Mouse (Mus musculus): Measurements from ENCODE around the gene Hykk. TPM values are rescaled to one million over a fixed set of nuclear protein-coding genes. Genes with fewer than 3 reads are reported as not detected.
"Not testable (repeated sequence)": the region's sequence is repeated elsewhere in the genome, so short reads cannot be mapped to it uniquely, and the experiment has no call there.

Hykk gene
- total RNA-seq (2017): 0.68 TPM in 1 of 3 replicates, not detected in the others

- peak; percentile 87 for ATAC-seq (replicated peaks; ENCODE audit: insufficient number of reproducible peaks, low FRiP score, low TSS enrichment, poor library complexity, severe bottlenecking)
Observed at GRCm38 (mm10) chr9:54917010-54917677, at the start of gene Hykk. TSS of gene Hykk (plus strand) at chr9:54917283.

GRCm38 (mm10) chr9:54878759-54879158 is 38.3 kb upstream of the Hykk start:
- ATAC-seq (replicated peaks; ENCODE audit: insufficient number of reproducible peaks, low FRiP score, low TSS enrichment, poor library complexity, severe bottlenecking): no peak

- ATAC-seq (replicated peaks; ENCODE audit: insufficient number of reproducible peaks, low FRiP score, low TSS enrichment, poor library complexity, severe bottlenecking): no peak
Observed at GRCm38 (mm10) chr9:54892111-54892510, 25.0 kb upstream of the Hykk start.

- no peak for ATAC-seq (replicated peaks; ENCODE audit: insufficient number of reproducible peaks, low FRiP score, low TSS enrichment, poor library complexity, severe bottlenecking)
Observed at GRCm38 (mm10) chr9:54897097-54897496, 20.0 kb upstream of the Hykk start.

GRCm38 (mm10) chr9:54909446-54909845 is 7.6 kb upstream of the Hykk start:
- ATAC-seq (replicated peaks; ENCODE audit: insufficient number of reproducible peaks, low FRiP score, low TSS enrichment, poor library complexity, severe bottlenecking): no peak

GRCm38 (mm10) chr9:54915576-54915975 is 1.5 kb upstream of the Hykk start:
- no peak for ATAC-seq (replicated peaks; ENCODE audit: insufficient number of reproducible peaks, low FRiP score, low TSS enrichment, poor library complexity, severe bottlenecking)

- no peak for ATAC-seq (replicated peaks; ENCODE audit: insufficient number of reproducible peaks, low FRiP score, low TSS enrichment, poor library complexity, severe bottlenecking)
Observed at GRCm38 (mm10) chr9:54916401-54916800, 682 bp upstream of the Hykk start.

GRCm38 (mm10) chr9:54918191-54918590 is 1.1 kb downstream of the Hykk start:
- no peak for ATAC-seq (replicated peaks; ENCODE audit: insufficient number of reproducible peaks, low FRiP score, low TSS enrichment, poor library complexity, severe bottlenecking)

- ATAC-seq (replicated peaks; ENCODE audit: insufficient number of reproducible peaks, low FRiP score, low TSS enrichment, poor library complexity, severe bottlenecking): no peak
Observed at GRCm38 (mm10) chr9:54918781-54919180, 1.7 kb downstream of the Hykk start.

- no peak for ATAC-seq (replicated peaks; ENCODE audit: insufficient number of reproducible peaks, low FRiP score, low TSS enrichment, poor library complexity, severe bottlenecking)
Observed at GRCm38 (mm10) chr9:54919946-54920345, 2.9 kb downstream of the Hykk start.

- ATAC-seq (replicated peaks; ENCODE audit: insufficient number of reproducible peaks, low FRiP score, low TSS enrichment, poor library complexity, severe bottlenecking): no peak
Observed at GRCm38 (mm10) chr9:54930741-54931140, 13.7 kb downstream of the Hykk start.

- ATAC-seq (replicated peaks; ENCODE audit: insufficient number of reproducible peaks, low FRiP score, low TSS enrichment, poor library complexity, severe bottlenecking): no peak
Observed at GRCm38 (mm10) chr9:54931765-54932164, 14.7 kb downstream of the Hykk start.

- ATAC-seq (replicated peaks; ENCODE audit: insufficient number of reproducible peaks, low FRiP score, low TSS enrichment, poor library complexity, severe bottlenecking): no peak
Observed at GRCm38 (mm10) chr9:54932379-54932778, 15.3 kb downstream of the Hykk start.

- ATAC-seq (replicated peaks; ENCODE audit: insufficient number of reproducible peaks, low FRiP score, low TSS enrichment, poor library complexity, severe bottlenecking): no peak
Observed at GRCm38 (mm10) chr9:54942071-54942470, 25.0 kb downstream of the Hykk start.

- ATAC-seq (replicated peaks; ENCODE audit: insufficient number of reproducible peaks, low FRiP score, low TSS enrichment, poor library complexity, severe bottlenecking): no peak
Observed at GRCm38 (mm10) chr9:54944467-54944866, 27.4 kb downstream of the Hykk start.

- no peak for ATAC-seq (replicated peaks; ENCODE audit: insufficient number of reproducible peaks, low FRiP score, low TSS enrichment, poor library complexity, severe bottlenecking)
Observed at GRCm38 (mm10) chr9:54946256-54946655, 29.2 kb downstream of the Hykk start.

GRCm38 (mm10) chr9:54949465-54949864 is 32.4 kb downstream of the Hykk start:
- ATAC-seq (replicated peaks; ENCODE audit: insufficient number of reproducible peaks, low FRiP score, low TSS enrichment, poor library complexity, severe bottlenecking): no peak

GRCm38 (mm10) chr9:54950162-54950561 is 33.1 kb downstream of the Hykk start:
- ATAC-seq (replicated peaks; ENCODE audit: insufficient number of reproducible peaks, low FRiP score, low TSS enrichment, poor library complexity, severe bottlenecking): not testable (repeated sequence)

- peak; percentile 99 for ATAC-seq (replicated peaks; ENCODE audit: insufficient number of reproducible peaks, low FRiP score, low TSS enrichment, poor library complexity, severe bottlenecking)
Observed at GRCm38 (mm10) chr9:54950575-54951321, 33.7 kb downstream of the Hykk start, which contains the start of the genes Psma4 and AY074887. TSS of gene Psma4 (plus strand) at chr9:54950790. TSS of gene AY074887 (minus strand) at chr9:54950998.

- no peak for ATAC-seq (replicated peaks; ENCODE audit: insufficient number of reproducible peaks, low FRiP score, low TSS enrichment, poor library complexity, severe bottlenecking)
Observed at GRCm38 (mm10) chr9:54961059-54961458, 44.0 kb downstream of the Hykk start.

Measured in monocyte, adult 5-6 weeks (primary cell).